Mouse (Mus musculus) bone marrow, adult 2 months (tissue): ENCODE data around the gene Capn11. TPM values are rescaled to one million over a fixed set of nuclear protein-coding genes. Genes with fewer than 3 reads are reported as not detected.

Source experiments
- H3K27ac ChIP-seq: fragments of 200-500 bp; 2 replicates; pipeline ENCODE4 v1.5.1; 2012; ENCODE audit warnings: low read depth, mild to moderate bottlenecking, control low read depth, inconsistent platforms, low read length; ENCODE audit not compliant: control insufficient read depth, poor library complexity, insufficient read depth
- H3K4me1 ChIP-seq: fragments of 200-500 bp; 2 replicates; pipeline ENCODE4 v1.6.1; 2011; ENCODE audit warnings: low read length; ENCODE audit not compliant: control insufficient read depth, insufficient read depth
- H3K4me3 ChIP-seq: fragments of 200-500 bp; replicated peaks from 2 replicates; pipeline ENCODE3; 2011; ENCODE audit warnings: mild to moderate bottlenecking, low read depth, low read length, control low read depth; ENCODE audit not compliant: control insufficient read depth
- CTCF ChIP-seq: fragments of 200-500 bp; IDR thresholded peaks from 2 replicates; pipeline ENCODE4 v1.5.1; 2011; ENCODE audit warnings: low read length, control low read depth; ENCODE audit not compliant: control insufficient read depth, insufficient read depth
- POLR2A ChIP-seq: fragments of 200-500 bp; IDR thresholded peaks from 2 replicates; pipeline ENCODE4 v1.6.1; 2011; ENCODE audit warnings: low read depth, mild to moderate bottlenecking, control low read depth, low read length, borderline replicate concordance; ENCODE audit not compliant: control insufficient read depth
- whole genome bisulfite sequencing: fragments of 180-500 bp; shearing (Covaris S2); methylation state at CpG from one replicate; pipeline ENCODE4 v1.1.7; 2018; 5-methylcytosine and 5-hydroxymethylcytosine counted together
- polyA plus RNA-seq: library from polyadenylated mRNA; stranded (reverse); fragments of >200 nt; gene quantifications from 2 replicates; pipeline ENCODE4 v1.2.4, GENCODE M21; 2011; ENCODE audit warnings: low replicate concordance; ENCODE audit not compliant: missing spikeins, insufficient read depth, insufficient read length

Gene Capn11
- polyA plus RNA-seq, 1 experiment: 6.7 TPM

DNA sequence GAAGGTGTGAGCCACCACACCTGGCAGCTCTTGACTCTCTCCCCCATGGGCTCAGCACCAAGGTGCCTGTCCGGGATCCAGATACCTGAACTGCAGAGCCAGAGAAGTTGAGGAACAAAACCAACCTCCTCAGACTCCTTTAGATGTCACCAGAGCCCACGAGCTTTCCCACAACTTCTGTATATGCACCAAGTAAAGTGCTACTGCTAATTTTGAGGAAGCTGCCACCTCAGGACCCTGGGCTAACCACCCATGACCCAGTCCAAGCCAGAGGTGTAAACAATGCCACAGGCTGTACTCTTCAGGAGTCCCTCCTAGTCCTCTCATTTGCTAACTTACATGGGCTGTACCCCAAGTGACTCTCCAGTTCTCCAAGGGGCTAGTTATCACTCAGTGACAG, 13.5 kb upstream of the Capn11 start:
- no peak for TF ChIP-seq CTCF
- no peak for TF ChIP-seq POLR2A
- Histone ChIP-seq H3K27ac (no peak overlapping the region), H3K4me3 (no peak overlapping the region), H3K4me1 (no peaks in the 10 kb centered on the region)
- WGBS: 28% methylated on average over 2 of the region's 2 CpGs

DNA sequence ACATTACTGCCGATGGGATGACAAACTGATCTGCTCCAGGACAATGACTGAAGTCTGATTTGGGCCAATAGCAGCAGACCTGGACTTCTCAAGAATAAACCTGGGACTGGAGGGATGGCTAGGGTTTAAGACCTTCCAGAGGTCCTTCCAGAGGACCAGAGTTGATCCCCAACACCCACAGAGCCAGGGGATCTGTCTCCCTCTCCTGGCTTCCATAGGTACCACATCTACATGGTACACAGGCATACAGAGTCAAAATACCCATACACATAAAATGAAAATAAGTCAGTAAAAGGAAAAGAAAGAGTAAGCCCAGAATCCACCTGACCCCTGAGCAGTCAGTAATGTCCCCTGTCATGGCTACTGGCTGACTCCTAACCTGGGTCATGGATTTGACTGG, 12.7 kb upstream of the Capn11 start:
- 90% methylated on average over 1 of the region's 1 CpGs for WGBS
- Histone ChIP-seq H3K4me3 (no peak overlapping the region), H3K27ac (no peak overlapping the region), H3K4me1 (no peaks in the 10 kb centered on the region)
- no peak for TF ChIP-seq CTCF
- TF ChIP-seq POLR2A: no peak

DNA sequence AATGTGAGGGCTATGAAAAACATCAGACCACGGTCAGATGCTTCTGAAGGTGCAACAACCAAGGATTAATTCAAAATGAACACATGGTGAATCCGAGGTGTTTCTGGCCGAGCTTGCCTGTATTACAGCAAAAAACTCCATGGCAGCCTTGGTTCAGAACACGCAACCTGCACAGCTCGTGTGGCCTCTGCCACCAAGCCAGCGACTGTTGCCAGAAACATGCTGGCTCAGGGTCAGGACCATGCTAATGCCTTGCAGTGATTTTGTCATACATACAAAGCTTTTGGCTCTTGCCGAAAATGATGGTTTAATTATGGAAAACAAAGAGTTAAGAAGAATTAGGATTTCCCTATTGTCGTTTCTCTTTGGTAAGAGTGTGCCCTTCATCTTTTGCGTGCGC, 8.9 kb upstream of the Capn11 start:
- Histone ChIP-seq H3K27ac (no peak overlapping the region), H3K4me1 (no peaks in the 10 kb centered on the region), H3K4me3 (no peak overlapping the region)
- no peak for TF ChIP-seq CTCF
- TF ChIP-seq POLR2A: no peak
- 86% methylated on average over 10 of the region's 10 CpGs for WGBS

DNA sequence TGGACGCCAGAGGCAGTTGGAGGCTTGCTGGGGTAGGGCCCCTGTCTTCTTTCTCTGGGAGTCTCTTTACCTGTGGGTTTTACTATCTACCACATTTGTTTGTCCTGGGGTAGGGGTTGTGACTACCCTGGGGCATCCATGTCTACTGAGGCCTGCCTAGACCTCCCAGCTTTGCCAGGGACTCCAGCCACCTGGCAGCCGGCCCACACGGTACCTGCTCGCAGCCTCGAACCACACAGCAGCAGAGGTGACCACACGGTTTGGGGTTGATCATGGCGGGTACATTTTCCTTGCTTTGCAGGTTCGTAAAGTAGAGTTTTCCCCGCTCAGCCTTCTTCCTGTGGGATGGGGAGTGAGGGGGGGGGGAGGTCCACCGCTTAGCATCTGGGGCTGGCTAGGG, 8.4 kb upstream of the Capn11 start:
- no peaks in the 10 kb centered on the region for H3K4me1 ChIP-seq
- WGBS: 82% methylated on average over 10 of the region's 10 CpGs
- TF ChIP-seq POLR2A: no peak
- no peak for TF ChIP-seq CTCF
- H3K27ac ChIP-seq: no peak overlapping the region
- no peak overlapping the region for H3K4me3 ChIP-seq

DNA sequence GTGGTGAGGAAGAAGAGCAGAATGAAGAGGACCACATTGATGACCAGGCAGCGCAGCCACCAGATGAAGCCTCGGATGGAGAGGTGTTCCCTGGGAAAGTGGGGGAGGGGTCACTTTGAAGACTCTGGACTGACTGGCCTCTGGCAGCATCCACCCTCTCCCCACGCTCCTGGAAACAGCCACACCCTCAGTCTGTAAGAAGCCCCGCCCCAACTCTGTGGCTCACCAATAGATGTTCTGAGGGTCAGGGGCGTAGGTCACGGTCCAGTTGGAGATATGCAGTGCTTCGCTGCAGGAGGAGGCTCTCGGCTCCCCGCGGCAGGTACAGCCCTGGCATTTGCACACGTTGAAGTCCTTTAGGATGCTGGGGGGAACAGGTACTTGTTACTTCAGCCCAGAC, 7.0 kb upstream of the Capn11 start:
- 91% methylated on average over 11 of the region's 11 CpGs for WGBS
- H3K27ac ChIP-seq: no peak overlapping the region
- no peak overlapping the region for H3K4me3 ChIP-seq
- TF ChIP-seq CTCF (no peak), POLR2A (no peak)
- no peaks in the 10 kb centered on the region for H3K4me1 ChIP-seq

DNA sequence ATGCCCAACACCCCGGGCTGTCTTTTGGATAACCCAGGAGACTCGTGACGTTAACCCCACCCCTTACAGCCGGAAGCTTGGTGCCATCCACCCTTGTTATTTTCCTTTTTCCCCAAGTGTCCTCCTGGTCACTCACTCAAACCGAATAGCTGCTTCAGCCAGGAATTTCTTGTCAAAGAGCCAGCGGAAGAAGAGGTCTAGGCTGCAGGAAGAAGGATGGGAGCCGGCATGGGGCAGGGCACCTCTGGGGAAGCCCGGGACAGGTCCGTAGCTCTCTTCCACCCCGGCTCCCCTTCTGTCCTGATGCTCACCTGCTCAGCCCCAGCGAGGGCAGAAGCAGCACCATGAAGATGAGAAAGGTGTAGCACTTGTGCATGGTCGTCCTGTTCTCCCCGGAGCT, 5.5 kb upstream of the Capn11 start:
- WGBS: 86% methylated on average over 13 of the region's 13 CpGs
- no peak overlapping the region for H3K27ac ChIP-seq
- no peak for TF ChIP-seq CTCF
- no peak for TF ChIP-seq POLR2A
- H3K4me3 ChIP-seq: no peak overlapping the region
- H3K4me1 ChIP-seq: no peaks in the 10 kb centered on the region

DNA sequence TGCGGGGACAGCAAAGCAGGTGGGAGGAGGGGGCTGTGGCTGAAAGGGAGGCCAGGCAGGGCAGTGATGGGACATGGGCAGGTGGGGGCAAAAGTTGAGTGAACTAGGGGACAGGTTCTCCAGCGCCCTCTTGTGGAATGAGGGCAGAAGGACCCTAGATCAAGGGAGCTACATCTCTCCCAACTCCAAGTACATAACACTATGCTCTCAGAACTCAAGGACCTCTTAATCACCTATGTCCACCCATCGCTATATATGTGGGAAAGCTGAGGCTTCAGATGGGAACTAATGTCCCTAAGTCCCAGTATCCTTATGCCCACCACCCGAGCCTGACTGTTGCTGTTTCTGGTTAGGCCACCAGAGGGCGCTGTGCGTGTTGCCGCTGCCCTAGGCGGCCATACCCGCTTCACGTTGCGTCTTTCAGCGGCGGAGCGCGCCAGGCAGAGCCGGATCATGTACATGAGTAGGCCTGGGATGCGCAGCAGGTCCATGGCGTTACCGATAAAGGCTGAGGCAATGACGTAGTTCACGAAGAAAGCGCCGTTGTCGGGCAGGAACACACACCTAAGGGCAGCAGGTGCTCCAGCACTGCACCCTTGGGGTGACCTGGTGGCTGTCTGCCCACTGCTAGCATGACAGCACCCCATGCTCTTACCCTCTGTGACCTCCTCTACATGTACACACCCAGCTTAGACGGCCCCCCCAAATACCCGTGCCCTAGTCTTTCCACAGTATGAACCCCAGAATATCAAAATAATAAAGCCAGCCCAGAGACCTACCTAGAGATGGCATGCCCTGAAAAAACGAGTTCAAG, 4.2 kb upstream of the Capn11 start:
- Histone ChIP-seq H3K27ac (no peak overlapping the region), H3K4me1 (no peaks in the 10 kb centered on the region), H3K4me3 (no peak overlapping the region)
- WGBS: 22% methylated on average over 27 of the region's 27 CpGs
- TF ChIP-seq POLR2A: no peak
- TF ChIP-seq CTCF: peak; percentile 95

DNA sequence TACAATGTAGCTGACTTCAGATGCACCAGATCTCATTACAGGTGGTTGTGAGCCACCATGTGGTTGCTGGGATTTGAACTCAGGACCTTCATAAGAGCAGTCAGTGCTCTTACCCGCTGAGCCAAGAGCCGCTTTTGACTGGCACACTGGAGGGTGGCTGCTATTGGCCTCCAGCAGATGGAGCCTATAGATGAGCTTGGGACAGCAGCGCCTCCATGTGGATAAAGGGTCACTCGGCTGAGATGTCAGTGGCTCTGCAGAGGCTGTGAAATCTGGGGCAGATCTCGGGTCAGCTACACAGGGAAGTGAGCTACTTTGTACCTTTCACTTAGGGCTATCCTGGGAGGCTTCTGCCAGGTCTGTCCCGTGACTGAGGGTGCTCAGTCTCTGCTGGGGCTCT, 3.3 kb downstream of the Capn11 start:
- 25% methylated on average over 6 of the region's 6 CpGs for WGBS
- Histone ChIP-seq H3K4me3 (no peak overlapping the region), H3K27ac (no peak overlapping the region), H3K4me1 (no peaks in the 10 kb centered on the region)
- TF ChIP-seq CTCF: peak; percentile 35; the same call in 1 of the 2 replicates
- TF ChIP-seq POLR2A: no peak

DNA sequence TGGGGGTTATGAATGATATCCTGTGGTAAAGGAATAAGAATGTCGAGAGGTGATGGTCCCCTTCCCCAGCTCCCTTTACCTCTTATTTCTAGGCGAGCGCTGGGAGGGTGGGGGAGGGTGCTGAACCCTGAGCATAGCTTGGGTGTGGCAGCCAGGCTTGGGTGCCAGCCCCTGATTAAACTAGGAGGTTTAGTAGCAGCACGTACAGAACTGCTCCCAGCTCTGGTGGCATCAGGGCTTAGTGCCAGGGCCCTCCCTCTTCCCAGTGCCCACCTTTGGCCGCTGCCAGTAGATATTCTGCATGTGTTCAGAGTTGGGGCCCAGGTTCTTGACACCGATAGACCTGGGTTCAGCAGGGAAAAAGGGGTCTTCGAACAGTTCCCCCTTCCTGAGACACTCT, 5.9 kb downstream of the Capn11 start:
- TF ChIP-seq CTCF (no peak), POLR2A (no peak)

More for the DNA sequence above, 5.9 kb downstream of the Capn11 start:
- H3K27ac ChIP-seq: no peak overlapping the region
- H3K4me3 ChIP-seq: no peak overlapping the region
- 63% methylated on average over 7 of the region's 7 CpGs for WGBS
- H3K4me1 ChIP-seq: no peaks in the 10 kb centered on the region
